Mouse (Mus musculus) olfactory bulb, adult 2 months (tissue): ENCODE data around the gene Fgfr2.

Experiments used
- CTCF ChIP-seq: fragments of 200-500 bp; IDR thresholded peaks from 2 replicates; pipeline ENCODE4 v1.5.1; 2012; ENCODE audit warnings: low read depth, mild to moderate bottlenecking, low read length, moderate library complexity; ENCODE audit not compliant: insufficient read depth
- POLR2A ChIP-seq: fragments of 200-500 bp; IDR thresholded peaks from 2 replicates; pipeline ENCODE4 v1.6.1; 2012; ENCODE audit warnings: mild to moderate bottlenecking, low read depth, low read length, moderate library complexity; ENCODE audit not compliant: insufficient read depth

DNA sequence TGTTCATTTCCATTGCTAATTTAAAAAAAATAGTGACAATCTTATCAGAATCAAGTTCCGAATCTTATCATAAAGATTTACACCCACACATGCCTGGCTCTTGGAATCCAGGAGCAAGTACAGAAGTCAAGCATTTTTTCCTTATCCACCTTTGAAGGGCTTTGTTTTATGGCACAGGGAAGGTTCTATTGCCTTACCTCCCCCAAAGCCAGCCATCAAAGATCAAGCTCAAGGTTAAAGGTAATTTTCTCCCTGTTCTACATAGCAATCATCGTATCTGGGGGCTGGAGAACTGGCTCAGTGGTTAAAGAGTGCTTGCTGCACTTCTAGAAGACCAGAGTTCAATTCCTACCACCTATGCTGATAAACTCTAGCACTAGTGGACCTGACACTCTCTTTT is 2928.1 kb downstream of the Fgfr2 start:
- TF ChIP-seq CTCF (no peak), POLR2A (no peak)
